Mouse (Mus musculus): ENCODE measurements around the gene Ralgds.

DNA sequence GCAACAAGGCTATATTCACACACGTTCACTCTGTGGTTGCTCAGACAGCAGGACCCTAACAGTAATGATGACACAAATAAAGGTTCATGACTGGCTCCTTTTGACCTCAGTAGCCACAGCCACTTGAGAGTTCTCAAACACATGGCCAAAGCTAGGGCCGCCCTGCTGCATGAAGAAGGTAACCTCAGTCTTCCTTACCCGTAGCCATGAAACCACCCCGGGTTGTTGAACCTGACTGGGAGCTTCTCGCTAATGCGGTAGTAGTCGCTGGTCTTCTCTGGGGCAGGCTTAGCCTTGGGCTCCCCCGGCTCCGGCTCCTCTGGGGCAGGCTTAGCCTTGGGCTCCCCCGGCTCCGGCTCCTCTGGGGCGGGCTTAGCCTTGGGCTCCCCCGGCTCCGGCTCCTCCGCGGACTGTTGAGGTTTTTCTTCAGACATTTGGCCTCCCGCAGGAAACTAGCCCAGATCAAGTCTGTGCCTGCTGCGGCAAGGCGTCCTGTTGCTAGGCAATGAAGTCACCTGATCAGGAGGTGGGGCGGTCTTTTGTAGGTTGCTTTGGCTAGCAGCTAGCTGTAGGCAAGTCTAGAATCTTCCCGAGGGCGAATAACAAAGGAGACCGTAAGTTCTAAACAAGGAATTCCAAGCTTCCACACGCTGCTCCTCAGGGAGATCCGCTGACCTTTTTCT, 46.9 kb upstream of the Ralgds start, which contains the start of gene 1700007K13Rik:
- TF ChIP-seq POLR2A (IDR thresholded peaks at IDR 0.05; ENCODE audit: insufficient read length, low read depth), result no peak
- no peak for TF ChIP-seq POLR2AphosphoS2 (IDR thresholded peaks at IDR 0.05; ENCODE audit: insufficient read length, low read depth)
- TF ChIP-seq E2F4 (IDR thresholded peaks at IDR 0.05; ENCODE audit: insufficient read depth), result no peak
- TF ChIP-seq USF1 (IDR thresholded peaks at IDR 0.05; ENCODE audit: low read depth), result peak; percentile 63

Data from myocyte (in vitro differentiated cells).